Mouse (Mus musculus) WW6 (cell line): Measurements from ENCODE around the gene Pgm1.

Experiments
- DNase-seq: peaks from one replicate; pipeline ENCODE4 v3.0.0-alpha.2; 2013; ENCODE audit warnings: low read depth, low spot score

The Pgm1 gene

DNA sequence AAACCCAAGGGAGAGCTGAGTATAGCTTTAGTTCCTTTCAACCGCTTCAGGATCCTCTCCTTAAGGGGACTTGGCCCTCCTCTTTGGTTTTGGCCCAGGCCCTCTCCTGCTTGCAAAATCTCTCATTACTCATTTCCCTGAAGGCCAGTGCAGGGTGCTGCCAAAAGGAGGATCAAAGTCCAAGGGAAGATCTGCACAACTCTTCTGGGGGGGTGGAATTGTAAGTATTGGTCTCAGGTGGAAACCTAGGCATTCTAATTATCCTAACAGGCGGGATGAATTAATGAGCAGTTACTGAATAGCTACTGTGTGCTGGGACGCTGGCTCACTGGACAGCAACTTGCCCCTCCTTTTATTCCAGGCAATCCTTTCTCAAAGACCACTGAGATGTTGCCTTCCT is 82.3 kb downstream of the Pgm1 start:
- DNase-seq: no peak

DNA sequence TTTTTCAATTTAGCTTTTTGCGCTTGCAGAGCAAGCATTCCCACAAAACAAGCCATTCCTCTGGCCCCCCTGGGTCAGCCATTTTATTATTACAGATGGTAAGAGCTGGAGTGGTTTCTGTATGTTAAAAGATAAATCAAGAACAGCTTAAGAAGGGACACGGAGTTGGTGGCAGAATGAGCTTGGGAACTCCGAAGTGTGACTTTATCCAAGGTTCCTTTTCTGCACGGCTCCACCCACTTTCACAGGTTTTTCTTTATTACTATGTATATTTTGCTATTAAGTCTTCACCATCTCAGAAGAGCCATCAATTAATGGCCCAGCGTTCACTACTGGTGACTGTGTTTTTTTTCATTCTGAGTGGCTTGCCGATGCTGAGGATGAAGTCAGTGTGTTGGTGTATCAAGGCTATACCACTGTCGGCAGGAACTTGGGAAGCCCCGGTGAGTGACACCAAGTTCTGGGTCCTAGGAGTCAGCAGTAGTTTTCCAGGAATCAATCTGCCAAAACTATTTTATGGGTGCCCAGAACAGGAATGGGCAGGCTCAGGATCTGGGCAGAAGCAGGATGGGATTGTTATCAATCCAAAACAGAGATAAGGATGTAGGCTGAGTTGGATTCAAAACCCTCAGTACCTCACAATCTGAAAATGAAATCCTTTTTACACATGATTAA is 83.3 kb downstream of the Pgm1 start:
- no peak for DNase-seq

GRCm38 (mm10) chr4:100027773-100028172 is 98.6 kb downstream of the Pgm1 start:
- no peak for DNase-seq

DNA sequence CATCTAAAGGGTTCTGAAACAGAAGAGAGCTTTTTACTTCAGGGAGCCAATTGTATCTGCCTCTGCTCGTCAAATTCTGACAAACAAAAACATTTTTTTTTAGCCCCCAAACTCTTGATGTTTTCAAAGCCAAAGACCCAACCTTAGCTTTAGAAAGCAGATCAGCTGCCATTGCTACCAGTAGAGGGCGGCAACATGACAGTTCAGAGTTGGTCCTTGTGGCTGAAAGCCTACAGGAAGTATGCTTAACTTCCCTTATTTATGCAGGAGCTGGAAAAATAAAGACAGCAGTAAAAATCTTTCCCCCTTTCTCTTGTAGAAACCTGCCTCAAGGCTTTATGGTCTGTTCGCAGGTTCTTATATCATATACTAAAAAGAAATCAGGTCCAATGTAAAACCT is 99.4 kb downstream of the Pgm1 start:
- DNase-seq: no peak

GRCm38 (mm10) chr4:100031270-100031669 is 102.1 kb downstream of the Pgm1 start:
- no peak for DNase-seq

- no peak for DNase-seq
Measured at GRCm38 (mm10) chr4:100032608-100033007, 103.4 kb downstream of the Pgm1 start.

GRCm38 (mm10) chr4:100033944-100034343 is 104.7 kb downstream of the Pgm1 start:
- no peak for DNase-seq

GRCm38 (mm10) chr4:100034971-100035370 is 105.8 kb downstream of the Pgm1 start:
- no peak for DNase-seq

DNA sequence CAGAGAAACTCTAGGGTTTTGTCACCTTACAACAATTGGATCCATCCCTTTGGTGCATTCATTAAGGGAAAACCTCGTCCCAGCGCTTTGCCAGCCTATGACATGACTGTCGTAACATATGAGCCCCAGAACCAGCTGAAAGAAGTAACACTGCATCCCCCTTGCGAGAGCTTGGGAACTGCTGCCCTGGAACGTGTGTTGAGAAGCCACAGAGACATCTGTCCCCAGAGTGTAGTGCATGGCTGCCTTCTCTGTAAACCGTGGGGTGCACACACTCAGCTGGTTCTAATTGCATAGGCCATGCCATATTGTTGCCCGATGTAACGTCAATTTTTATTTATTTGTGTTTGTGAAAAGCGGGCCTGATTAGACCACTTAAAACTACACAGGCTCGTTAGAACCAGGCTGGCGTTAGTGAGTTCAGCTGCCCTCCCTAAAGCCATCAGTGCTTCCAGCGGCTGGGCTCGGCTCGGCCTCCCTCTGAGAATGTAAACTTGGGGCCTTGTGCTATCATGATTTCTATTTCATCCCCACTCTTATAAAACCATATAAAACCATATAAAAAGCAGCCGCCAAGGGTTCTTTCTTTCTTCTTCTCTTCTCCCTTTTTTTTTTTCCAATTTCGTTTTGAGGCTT is 106.8 kb downstream of the Pgm1 start:
- no peak for DNase-seq
